Mouse (Mus musculus): ENCODE results near the gene Wrap53. TPM values are rescaled to one million over a fixed set of nuclear protein-coding genes. Genes with fewer than 3 reads are reported as not detected.

Wrap53 gene
- polyA plus RNA-seq, 1 experiment from 2014 or later: 14.7 TPM

DNA sequence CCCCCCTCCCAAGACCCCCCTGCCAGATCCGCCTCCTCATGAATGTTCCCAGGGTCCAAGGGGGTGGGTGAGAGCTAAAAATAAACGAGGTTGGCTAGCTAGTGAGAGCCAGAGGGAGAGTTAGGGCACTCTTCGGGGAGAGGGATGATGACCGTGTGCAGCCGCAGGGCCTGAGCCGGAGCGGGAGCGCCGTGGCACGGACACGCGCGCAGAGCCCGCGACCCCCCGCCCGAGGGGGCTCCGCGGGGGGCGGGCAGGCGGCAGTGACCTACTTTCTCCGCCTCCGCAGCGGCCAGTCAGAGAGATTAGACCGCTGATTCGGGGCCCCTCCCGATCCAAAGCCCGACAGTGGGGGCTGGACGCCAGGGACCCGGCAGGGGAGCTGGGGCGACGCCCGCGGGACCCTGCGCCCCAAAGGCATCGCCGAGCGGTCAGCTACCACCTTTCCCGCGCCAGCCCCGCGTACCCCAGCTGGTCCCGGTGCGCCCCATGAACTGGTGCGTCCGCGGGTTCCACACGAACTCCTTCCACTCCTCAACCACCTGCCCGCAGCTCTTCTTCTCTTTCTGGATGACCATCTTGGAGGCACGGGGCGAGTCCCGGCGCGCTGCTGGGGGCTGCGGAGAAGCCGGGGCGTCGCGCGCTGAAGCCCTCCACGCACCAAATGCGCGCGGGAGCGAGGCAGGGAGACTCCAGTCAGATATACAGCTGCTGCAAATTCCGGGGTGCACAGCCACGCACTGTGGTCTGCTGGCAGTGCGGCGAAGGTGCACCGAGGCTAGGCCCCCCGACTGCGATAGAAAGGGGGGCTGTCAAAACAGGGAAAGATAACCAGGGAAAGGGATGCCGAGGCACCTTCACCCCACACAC, 25.0 kb upstream of the Wrap53 start:
- H3K9me3 ChIP-seq (ENCODE audit: control insufficient read depth): no peaks in the 10 kb centered on the region
- H3K27me3 ChIP-seq (replicated peaks; ENCODE audit: control insufficient read depth, insufficient read depth, low read length): peaks cover 21% of the 10 kb centered on the region
- H3K4me3 ChIP-seq (ENCODE audit: low read depth, low read length): peak overlapping the region; percentile 57
- 0 out of 2 replicates have a peak, but pooled peaks cover 14% of the 10 kb centered on the region for H3K4me1 ChIP-seq (replicated peaks; ENCODE audit: control insufficient read depth, insufficient read depth, low read length)
- H3K27ac ChIP-seq (ENCODE audit: low read depth, low read length): no peak overlapping the region
- TF ChIP-seq CTCF (IDR thresholded peaks at IDR 0.05; ENCODE audit: low read depth): no peak
- under 1% methylated on average over 67 of the region's 73 CpGs for WGBS
- peak overlapping the region; percentile 60 for H3K9ac ChIP-seq (ENCODE audit: low read depth, low read length)
- peak overlapping the region; percentile 92 for H3K4me2 ChIP-seq (replicated peaks; ENCODE audit: low read depth)
- 0 out of 2 replicates have a peak, but pooled peaks have one; percentile 14 for ATAC-seq
- no peaks in the 10 kb centered on the region for H3K36me3 ChIP-seq (ENCODE audit: control insufficient read depth, insufficient read depth)

- Histone ChIP-seq H3K27ac (ENCODE audit: low read depth, low read length) (no peak overlapping the region), H3K4me2 (replicated peaks; ENCODE audit: low read depth) (peak overlapping the region; percentile 92), H3K36me3 (ENCODE audit: control insufficient read depth, insufficient read depth) (no peaks in the 10 kb centered on the region), H3K4me1 (replicated peaks; ENCODE audit: control insufficient read depth, insufficient read depth, low read length) (0 out of 2 replicates have a peak, but pooled peaks cover 14% of the 10 kb centered on the region), H3K4me3 (ENCODE audit: low read depth, low read length) (peak overlapping the region; percentile 57), H3K9me3 (ENCODE audit: control insufficient read depth) (no peaks in the 10 kb centered on the region), H3K27me3 (replicated peaks; ENCODE audit: control insufficient read depth, insufficient read depth, low read length) (peaks cover 21% of the 10 kb centered on the region), H3K9ac (ENCODE audit: low read depth, low read length) (peak overlapping the region; percentile 60; the same call in 1 of the 2 replicates)
- 56% methylated on average over 3 of the region's 3 CpGs for WGBS
- no peak for ATAC-seq
- TF ChIP-seq CTCF (IDR thresholded peaks at IDR 0.05; ENCODE audit: low read depth): no peak
Measured at GRCm38 (mm10) chr11:69604347-69604746, 24.3 kb upstream of the Wrap53 start.

- no peak for TF ChIP-seq CTCF (IDR thresholded peaks at IDR 0.05; ENCODE audit: low read depth)
- Histone ChIP-seq H3K4me2 (replicated peaks; ENCODE audit: low read depth) (no peak overlapping the region), H3K27me3 (replicated peaks; ENCODE audit: control insufficient read depth, insufficient read depth, low read length) (peaks cover 21% of the 10 kb centered on the region), H3K4me1 (replicated peaks; ENCODE audit: control insufficient read depth, insufficient read depth, low read length) (0 out of 2 replicates have a peak, but pooled peaks cover 14% of the 10 kb centered on the region), H3K9ac (ENCODE audit: low read depth, low read length) (no peak overlapping the region), H3K9me3 (ENCODE audit: control insufficient read depth) (no peaks in the 10 kb centered on the region), H3K4me3 (ENCODE audit: low read depth, low read length) (no peak overlapping the region), H3K36me3 (ENCODE audit: control insufficient read depth, insufficient read depth) (no peaks in the 10 kb centered on the region), H3K27ac (ENCODE audit: low read depth, low read length) (no peak overlapping the region)
- 78% methylated on average over 8 of the region's 8 CpGs for WGBS
- ATAC-seq: no peak
Measured at GRCm38 (mm10) chr11:69603516-69603915, 23.5 kb upstream of the Wrap53 start.

GRCm38 (mm10) chr11:69601768-69602167, 21.7 kb upstream of the Wrap53 start:
- TF ChIP-seq CTCF (IDR thresholded peaks at IDR 0.05; ENCODE audit: low read depth): no peak
- Histone ChIP-seq H3K27ac (ENCODE audit: low read depth, low read length) (no peak overlapping the region), H3K9me3 (ENCODE audit: control insufficient read depth) (no peaks in the 10 kb centered on the region), H3K4me2 (replicated peaks; ENCODE audit: low read depth) (no peak overlapping the region), H3K27me3 (replicated peaks; ENCODE audit: control insufficient read depth, insufficient read depth, low read length) (peaks cover 21% of the 10 kb centered on the region), H3K4me3 (ENCODE audit: low read depth, low read length) (no peak overlapping the region), H3K36me3 (ENCODE audit: control insufficient read depth, insufficient read depth) (no peaks in the 10 kb centered on the region), H3K4me1 (replicated peaks; ENCODE audit: control insufficient read depth, insufficient read depth, low read length) (0 out of 2 replicates have a peak, but pooled peaks cover 14% of the 10 kb centered on the region), H3K9ac (ENCODE audit: low read depth, low read length) (no peak overlapping the region)
- 47% methylated on average over 3 of the region's 3 CpGs for WGBS
- ATAC-seq: no peak

- peaks cover 14% of the 10 kb centered on the region for H3K27me3 ChIP-seq (replicated peaks; ENCODE audit: control insufficient read depth, insufficient read depth, low read length)
- peak overlapping the region; percentile 50; the same call in 1 of the 2 replicates for H3K27ac ChIP-seq (ENCODE audit: low read depth, low read length)
- ATAC-seq: no peak
- no peak overlapping the region for H3K4me3 ChIP-seq (ENCODE audit: low read depth, low read length)
- H3K4me2 ChIP-seq (replicated peaks; ENCODE audit: low read depth): peak overlapping the region; percentile 17; the same call in 1 of the 2 replicates
- no peaks in the 10 kb centered on the region for H3K9me3 ChIP-seq (ENCODE audit: control insufficient read depth)
- H3K36me3 ChIP-seq (ENCODE audit: control insufficient read depth, insufficient read depth): no peaks in the 10 kb centered on the region
- 0 out of 2 replicates have a peak, but pooled peaks cover 7% of the 10 kb centered on the region for H3K4me1 ChIP-seq (replicated peaks; ENCODE audit: control insufficient read depth, insufficient read depth, low read length)
- 22% methylated on average over 6 of the region's 6 CpGs for WGBS
- H3K9ac ChIP-seq (ENCODE audit: low read depth, low read length): no peak overlapping the region
- TF ChIP-seq CTCF (IDR thresholded peaks at IDR 0.05; ENCODE audit: low read depth): no peak
Measured at GRCm38 (mm10) chr11:69600098-69600497, 20.0 kb upstream of the Wrap53 start.

DNA sequence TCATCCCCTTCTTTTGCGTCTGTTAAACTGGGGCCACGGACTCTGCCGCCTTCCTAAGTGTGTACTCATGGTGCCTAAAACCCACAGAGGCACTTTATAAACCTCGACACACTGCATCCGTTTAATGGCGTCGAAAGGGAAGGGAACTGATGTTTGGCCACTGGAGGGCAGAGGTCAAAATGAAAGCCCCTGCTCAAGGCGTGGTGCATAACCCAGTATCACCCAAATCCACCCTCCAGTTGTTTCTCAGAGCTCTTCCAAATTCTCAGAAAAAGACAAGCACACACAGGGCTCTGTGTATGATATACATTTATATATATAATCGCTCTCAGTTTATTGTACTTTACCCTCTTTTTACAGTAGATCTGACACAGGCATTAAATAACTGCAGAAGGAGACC, 19.4 kb upstream of the Wrap53 start:
- Histone ChIP-seq H3K27me3 (replicated peaks; ENCODE audit: control insufficient read depth, insufficient read depth, low read length) (peaks cover 8% of the 10 kb centered on the region; the same call in 1 of the 2 replicates), H3K4me3 (ENCODE audit: low read depth, low read length) (no peak overlapping the region), H3K9ac (ENCODE audit: low read depth, low read length) (no peak overlapping the region), H3K9me3 (ENCODE audit: control insufficient read depth) (no peaks in the 10 kb centered on the region), H3K27ac (ENCODE audit: low read depth, low read length) (no peak overlapping the region), H3K4me2 (replicated peaks; ENCODE audit: low read depth) (0 out of 2 replicates have a peak overlapping the region, but pooled peaks have one; percentile 17), H3K36me3 (ENCODE audit: control insufficient read depth, insufficient read depth) (no peaks in the 10 kb centered on the region), H3K4me1 (replicated peaks; ENCODE audit: control insufficient read depth, insufficient read depth, low read length) (0 out of 2 replicates have a peak, but pooled peaks cover 4% of the 10 kb centered on the region)
- no peak for ATAC-seq
- WGBS: 14% methylated on average over 9 of the region's 9 CpGs
- TF ChIP-seq CTCF (IDR thresholded peaks at IDR 0.05; ENCODE audit: low read depth): no peak; the same call in 1 of the 2 replicates

All from intestine, postnatal 0 days (tissue).